Mouse (Mus musculus) telencephalon, adult 2 months (tissue): ENCODE measurements around the gene Rilp.
A peak's percentile ranks its signal among the peaks of the same experiment; 100 is the strongest.
"Not testable (repeated sequence)": the region's sequence is repeated elsewhere in the genome, so short reads cannot be mapped to it uniquely, and the experiment has no call there.

Source experiments
- DNase-seq: peaks from one replicate; pipeline ENCODE4 v3.0.0-alpha.2; 2011; ENCODE audit warnings: low read depth, low spot score

The Rilp gene

GRCm38 (mm10) chr11:75533314-75534015 lies 23.6 kb downstream of the Rilp start:
- no peak for DNase-seq

DNA sequence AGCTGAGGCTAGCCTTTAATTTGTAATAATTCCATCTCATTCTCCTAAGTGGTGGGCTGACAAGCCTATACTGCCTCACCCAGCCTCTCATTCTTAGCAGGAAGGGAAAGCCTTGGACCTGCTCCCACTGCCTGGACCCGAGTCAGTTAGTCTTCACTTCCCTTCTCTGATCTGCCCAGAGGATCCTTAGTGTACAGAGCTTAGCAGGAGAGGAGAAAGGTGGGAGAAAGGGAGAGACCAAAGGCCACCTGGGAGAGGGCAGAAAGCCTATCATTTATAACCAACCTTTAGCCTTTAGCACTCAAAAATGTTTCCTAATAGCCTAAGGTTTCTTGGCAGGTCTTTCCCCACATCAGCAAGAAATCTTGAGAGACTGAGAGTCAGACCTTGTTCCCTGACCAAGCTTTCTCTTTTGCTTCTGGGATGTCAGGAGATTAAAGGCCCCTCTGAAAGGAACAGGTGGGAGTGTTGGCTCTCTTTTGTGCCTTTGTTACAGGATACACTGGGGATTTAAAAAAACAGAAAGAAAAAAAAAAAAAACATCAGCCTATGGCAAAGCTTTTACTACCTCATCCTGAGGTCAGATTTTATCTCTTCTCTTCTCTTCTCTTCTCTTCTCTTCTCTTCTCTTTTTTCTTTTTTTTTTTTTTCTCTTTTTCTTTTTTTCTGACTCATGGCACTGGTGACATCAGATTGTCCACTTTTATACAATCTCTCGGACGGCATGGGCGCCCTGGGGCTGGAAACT lies 24.6 kb downstream of the Rilp start:
- no peak for DNase-seq

GRCm38 (mm10) chr11:75535106-75535795 lies 25.4 kb downstream of the Rilp start:
- no peak for DNase-seq

DNA sequence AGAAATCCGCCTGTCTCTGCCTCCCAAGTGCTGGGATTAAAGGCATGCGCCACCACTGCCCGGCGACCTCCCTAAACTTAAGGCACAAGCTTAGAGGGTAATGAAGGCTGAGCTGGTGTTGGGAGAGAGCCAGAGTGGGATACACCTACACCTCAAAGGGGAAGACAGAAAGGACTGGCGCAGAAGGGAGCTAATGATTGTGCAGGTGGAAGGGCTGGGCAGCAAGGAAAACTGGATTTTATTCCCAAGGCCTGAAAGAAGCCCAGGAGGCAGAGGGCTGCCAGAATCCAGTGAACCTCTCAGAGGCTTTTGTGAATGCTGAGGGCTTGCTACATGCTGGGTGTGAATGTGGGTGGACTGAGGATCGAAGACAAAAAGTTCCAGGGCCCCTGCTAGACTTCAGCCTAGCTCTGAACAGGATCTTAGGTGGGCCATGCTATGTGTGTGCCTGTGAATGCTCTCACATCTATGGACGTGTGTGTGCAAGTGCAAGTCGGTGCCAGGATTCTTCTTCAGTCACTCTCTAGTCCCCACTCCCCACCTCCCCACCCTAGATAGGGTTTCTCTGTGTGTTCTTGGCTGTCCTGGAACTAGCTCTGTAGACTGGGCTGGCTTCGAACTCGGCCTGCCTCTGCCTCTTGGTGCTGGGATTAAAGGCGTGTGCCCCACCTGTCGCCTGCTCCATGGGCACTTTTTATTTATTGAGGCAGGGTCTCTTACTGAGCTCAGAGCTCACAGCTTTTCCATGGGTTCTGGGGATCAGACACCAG lies 26.5 kb downstream of the Rilp start:
- DNase-seq: no peak

GRCm38 (mm10) chr11:75537025-75537414 lies 27.1 kb downstream of the Rilp start:
- DNase-seq: no peak

GRCm38 (mm10) chr11:75537491-75538183 lies 27.7 kb downstream of the Rilp start:
- no peak for DNase-seq

DNA sequence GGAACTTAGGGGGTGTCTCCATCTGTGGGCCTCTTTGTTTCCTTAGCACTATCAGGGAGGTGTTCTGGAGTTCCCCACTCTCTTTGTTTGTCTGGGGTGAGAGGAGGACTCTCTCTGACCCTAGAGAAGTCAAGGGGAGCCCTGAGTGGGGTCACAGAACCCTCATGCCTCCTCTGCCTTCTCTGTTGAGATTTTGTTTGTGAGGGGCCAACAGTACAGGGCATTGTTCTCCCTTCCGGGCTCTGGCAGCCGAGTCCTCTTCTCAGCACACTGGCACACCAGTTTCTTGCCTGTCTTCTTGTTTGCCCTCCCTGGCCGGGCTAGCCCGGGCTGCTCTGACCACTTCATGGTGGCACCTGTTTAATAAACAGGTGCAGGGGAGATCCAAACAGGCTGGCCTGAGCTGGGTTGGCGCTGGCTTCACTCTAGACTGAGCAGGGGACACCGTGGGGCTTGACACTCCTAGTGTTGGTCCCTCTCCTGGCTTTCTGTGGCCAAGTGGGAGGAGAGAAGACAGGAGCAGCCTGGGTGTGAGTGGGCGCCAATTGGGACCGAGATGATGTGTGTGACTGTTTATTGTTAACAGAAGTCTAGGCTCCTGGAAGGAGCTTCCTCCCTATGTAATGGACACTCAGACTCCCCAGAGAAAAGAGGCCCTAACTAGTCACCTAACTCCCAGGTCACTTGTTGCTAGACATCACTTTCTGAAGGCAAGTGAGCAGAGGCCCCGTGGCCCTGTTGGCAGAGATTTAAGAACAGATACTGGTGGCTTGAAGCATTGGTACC lies 28.5 kb downstream of the Rilp start:
- DNase-seq: no peak

DNA sequence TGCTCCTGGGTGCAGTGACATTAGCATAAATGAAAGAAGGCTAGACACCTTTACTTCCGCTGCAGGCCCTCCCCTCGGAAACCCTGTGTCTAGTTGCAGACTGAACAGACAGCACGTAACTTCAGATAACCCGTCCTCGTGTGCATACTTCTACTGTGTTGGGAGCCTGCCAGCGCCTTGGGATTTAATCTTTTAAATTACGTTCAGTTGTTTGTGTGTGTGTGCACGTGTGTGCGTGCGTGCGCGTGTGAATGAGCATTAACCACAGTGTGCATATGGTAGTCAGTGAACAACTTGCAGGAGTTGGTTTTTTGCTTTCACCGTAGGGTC lies 29.0 kb downstream of the Rilp start:
- no peak for DNase-seq

DNA sequence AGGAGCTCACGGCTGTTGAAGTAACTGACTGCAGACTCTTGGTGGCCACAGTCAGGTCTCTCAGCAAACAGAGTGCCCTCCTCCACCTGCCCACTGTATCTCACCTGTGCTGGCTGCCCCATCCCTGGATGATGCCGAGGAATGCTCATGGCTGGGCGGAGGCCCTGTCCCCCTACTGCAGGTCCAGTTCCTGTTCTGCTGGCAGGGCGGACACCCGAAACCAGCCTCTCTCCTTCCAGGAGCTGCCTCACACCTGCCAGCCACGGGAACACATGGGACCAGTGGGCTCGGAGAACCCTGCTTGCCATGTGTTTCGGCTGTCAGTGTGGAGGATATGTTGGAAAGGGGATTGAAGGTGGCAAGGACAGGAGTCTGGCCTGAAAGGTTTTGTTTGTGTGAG lies 30.3 kb downstream of the Rilp start:
- DNase-seq: no peak

- DNase-seq: peak; percentile 60
These were observed 31.1 kb downstream of the Rilp start for GRCm38 (mm10) chr11:75540710-75541581.

- no peak for DNase-seq
These were observed 34.8 kb downstream of the Rilp start for GRCm38 (mm10) chr11:75544713-75545112.

GRCm38 (mm10) chr11:75546057-75546456 lies 36.2 kb downstream of the Rilp start:
- DNase-seq: no peak

DNA sequence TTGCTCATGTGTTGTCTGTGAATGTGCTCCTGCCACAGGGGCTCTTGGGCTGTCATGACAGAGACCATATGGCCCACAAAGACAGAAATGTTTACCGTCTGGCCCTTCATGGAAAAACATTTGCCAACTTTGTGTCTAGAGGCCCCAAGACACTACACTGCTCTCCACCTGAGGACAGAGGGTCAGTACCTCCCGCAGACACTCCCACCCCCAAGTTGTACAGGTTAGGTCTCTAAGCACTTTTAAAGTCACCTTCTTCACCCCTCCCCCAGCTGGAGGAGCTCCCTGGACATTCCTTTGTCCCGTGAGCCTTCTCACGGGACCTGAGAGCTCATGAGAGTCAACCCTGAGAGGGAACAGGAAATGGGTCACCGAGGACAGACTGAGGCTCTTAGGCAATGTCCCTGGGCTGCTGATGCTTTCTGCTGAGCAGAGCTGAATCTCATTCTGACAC lies 39.8 kb downstream of the Rilp start:
- no peak for DNase-seq

DNA sequence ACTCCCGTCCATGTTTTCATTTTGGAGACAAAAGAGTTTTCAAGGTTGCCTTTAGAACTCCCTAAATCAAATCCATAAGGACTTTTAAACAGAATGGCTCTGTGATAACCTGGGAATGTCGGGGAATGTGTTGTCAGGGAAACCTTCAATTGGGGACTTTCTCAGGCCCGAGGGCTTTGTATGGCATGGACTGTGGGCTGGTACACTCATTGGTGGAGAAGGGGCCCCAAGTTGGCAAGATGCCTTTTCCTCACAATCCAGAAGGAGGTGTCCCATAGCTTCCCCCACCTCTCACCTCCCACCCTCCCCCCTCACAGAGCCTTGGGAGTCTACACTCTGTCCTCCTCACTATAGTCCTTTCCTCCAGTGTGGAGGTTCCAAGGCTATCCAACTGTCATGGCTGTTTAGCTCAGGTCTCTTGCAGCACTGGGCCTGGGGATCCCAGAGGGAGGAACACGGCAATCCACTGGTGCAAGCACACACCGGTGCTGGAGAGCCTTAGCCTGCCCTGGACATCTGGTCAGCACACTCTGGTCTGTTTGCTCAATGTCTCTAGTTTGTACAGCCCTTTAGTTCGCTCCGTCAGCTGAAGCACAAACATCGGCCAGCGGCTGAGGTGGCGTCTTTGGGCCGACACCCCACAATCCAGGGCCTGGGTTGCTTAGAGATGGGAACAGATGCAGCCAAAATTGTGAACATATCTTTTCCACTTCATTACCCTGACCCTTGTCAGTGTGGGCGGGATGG lies 40.5 kb downstream of the Rilp start:
- DNase-seq: no peak

DNA sequence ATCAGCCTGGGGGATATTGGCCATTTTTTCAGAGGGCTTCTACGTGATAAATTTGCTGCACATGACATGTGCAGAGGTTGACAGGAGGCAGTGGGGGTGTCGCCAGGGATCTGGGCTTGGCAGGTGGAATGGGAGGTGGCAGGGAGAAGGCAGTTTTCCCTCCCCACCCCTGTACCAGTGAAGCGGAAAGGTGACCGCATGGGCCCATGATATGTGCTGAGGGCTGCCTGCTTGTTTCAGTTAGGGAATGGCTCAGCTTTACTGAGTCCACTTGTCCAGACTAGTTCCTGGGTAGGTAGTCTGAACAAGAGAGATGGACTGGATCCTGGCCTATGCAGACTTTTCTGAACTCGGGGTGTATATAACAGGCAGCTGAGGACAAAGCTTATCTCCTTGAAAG lies 41.4 kb downstream of the Rilp start:
- no peak for DNase-seq

DNA sequence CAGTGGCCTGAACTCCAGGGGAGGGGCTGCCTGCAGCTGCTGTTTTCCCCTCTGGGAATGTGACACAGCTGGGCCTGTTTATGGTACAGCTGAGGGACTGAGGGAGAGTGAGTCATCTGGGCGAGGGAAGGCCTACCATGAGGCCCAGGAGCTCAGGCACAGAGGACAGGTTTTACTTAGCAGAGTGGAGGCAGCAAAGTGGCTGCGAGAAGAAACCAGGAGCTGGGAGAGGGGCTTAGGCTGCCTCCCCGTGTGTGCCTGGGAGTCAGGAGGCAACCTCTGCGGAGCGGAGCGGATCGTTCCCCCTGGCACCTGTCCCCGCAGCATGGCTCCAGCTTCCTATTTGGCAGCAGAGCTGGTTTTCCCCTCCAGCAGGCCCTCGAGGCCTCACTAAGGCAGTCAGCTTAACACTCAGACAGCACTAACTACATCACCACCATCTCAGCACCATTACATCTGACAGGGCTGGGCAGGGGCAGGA lies 42.1 kb downstream of the Rilp start:
- no peak for DNase-seq

- DNase-seq: no peak
These were observed 43.1 kb downstream of the Rilp start for GRCm38 (mm10) chr11:75552906-75553482.

DNA sequence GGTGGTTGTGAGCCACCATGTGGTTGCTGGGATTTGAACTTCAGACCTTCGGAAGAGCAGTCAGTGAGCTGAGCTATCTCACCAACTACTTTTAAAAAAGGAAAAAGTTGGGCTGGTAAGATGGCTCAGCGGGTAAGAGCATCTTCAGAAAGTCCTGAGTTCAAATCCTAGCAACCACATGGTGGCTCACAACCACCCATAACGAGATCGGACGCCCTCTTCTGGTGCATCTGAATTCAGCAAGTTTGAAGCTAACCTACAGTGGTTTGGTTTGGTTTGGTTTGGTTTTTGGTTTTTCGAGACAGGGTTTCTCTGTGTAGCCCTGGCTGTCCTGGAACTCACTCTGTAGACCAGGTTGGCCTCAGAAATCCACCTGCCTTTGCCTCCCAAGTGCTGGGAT lies 46.1 kb downstream of the Rilp start:
- DNase-seq: not testable (repeated sequence)
